Mouse (Mus musculus) retina, adult 2 months (tissue): ENCODE data around the gene Tns1.

Experiments
- DNase-seq: peaks from one replicate; pipeline ENCODE4 v3.0.0-alpha.2; 2012; ENCODE audit warnings: low read depth, low spot score

The Tns1 gene

GRCm38 (mm10) chr1:73958210-73958983, 165.9 kb downstream of the Tns1 start:
- no peak for DNase-seq

DNA sequence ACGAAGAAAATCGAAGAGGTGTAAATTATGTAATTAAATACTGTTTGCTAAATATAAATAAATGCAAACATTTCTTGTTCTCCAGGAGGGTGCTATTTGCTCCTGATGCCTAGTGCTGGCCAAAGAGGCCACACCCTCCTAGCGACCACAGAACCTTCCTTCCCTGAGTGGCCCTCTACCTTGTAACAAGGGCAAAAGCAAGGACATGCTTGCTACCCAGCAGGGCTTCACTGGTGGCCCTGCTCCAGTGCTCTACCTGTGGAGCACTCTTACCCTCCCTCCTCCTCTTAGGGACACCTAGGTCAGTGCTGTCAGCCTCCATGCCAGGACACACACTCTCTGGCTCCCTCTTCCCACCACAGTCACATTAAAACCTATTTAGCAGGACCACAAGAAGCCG, 166.8 kb downstream of the Tns1 start:
- no peak for DNase-seq

- no peak for DNase-seq
Measured at GRCm38 (mm10) chr1:73956320-73956719, 167.9 kb downstream of the Tns1 start.

- no peak for DNase-seq
Measured at GRCm38 (mm10) chr1:73955259-73955842, 168.9 kb downstream of the Tns1 start.

DNA sequence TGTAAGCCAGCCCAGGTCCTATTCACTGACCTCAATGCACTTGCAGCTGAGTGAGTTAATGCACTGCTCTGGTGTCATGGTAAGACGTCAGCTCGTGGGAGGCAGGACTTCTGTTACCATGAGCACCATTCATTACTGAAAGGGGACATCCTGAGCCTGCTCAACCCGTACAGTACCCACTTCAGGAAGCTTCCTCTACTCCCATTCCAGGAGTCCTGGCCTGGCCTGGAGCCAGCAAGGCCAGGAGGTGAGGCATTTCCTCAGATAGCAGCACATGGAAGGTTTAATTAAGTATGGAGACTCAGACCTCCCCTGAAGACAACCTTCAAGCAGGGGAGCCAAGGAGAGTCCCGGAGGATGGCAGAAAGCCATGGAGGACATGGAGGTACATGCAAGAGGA, 169.6 kb downstream of the Tns1 start:
- no peak for DNase-seq

DNA sequence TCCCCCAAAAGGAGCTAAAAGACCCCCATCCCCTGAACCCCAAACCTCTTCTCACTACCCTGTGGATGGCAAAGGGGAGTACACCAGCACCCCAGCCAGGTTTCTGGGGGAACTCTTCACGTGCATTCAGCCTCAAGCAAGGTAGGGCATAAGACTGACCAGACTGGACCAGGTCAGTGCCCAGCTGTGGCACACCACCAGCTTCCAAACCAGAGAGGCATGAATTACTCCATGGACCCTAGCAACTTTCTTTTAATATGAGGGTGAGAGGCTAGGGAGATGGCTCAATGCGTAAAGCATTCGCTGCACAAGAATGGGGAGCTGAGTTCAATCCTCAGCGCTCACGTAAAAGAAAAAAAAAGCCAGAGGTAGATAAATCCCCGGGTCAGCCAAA, 170.2 kb downstream of the Tns1 start:
- DNase-seq: no peak

DNA sequence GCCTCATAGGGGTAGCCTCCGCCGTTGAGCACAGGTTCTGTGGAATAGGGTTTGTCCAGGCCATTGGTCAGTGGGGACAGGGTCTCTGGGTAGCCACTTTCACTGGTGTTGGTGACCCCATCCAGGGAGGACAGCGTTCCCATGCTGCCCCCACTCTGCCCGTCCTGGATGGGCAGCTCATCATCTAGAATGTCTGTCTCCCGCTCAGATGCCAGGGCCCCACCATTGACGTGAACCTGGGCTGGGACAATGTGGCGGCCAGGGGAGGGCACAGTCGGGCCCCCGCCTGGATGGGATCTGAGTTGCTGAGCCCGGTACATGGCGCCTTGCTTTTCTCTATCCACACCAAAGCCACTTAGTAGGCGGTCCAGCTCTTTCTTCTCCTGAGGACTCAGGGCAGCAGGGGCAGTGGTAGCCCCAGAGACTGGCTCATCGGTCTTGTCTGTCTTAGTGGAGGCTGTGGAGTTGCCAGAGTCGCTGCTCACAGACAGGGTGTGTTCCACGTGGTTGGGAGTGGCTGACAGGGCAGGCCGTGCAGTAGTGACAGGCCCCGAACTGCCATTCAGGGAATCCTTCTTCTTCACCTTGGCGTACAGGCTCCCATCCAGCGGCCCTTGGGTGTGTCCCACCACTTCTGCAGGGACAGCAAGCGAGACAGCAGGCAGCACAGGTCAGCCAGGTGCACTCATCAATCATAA, 170.8 kb downstream of the Tns1 start:
- no peak for DNase-seq

DNA sequence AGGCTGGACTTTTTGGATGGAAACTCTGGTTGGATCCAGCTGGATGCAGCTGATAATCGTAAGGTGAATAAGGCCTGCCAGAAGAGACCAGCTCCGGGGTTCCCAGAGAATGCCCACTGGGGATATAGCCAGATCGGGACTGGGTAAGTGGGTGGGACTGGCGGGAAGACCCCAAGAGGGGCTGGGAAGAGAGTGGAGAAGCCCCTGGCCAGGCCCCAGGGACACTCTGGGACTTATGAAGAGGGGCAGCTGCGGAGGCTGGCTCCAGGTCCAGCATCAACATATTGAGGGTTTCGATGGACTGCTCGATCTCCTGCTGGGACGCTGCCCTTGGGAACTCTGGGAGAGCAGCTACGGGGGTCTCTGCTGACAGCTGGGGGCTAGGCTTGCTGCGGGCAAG, 171.7 kb downstream of the Tns1 start:
- no peak for DNase-seq

GRCm38 (mm10) chr1:73951178-73951577, 173.1 kb downstream of the Tns1 start:
- no peak for DNase-seq

GRCm38 (mm10) chr1:73948757-73949156, 175.5 kb downstream of the Tns1 start:
- DNase-seq: no peak

- no peak for DNase-seq
Measured at GRCm38 (mm10) chr1:73947525-73948304, 176.5 kb downstream of the Tns1 start.

DNA sequence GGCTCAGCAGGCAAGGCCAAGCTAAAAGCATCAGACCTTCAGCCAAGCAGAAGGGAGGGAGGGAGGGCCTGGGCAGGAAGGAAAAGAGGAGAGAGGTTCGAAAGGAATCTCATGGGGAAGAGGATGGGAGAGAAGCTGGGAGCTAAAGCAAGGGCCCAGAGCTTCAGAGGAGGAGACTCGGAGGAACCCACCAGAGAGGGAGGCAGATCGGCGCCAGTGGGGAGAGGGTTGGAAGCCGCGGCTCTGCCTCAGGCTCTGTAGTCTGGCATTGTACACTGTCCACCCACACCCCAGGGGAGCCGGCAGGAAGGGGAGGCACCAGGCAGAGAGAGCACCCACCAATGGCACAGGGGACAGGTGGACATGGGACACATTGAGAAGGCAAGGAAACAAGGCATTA, 177.5 kb downstream of the Tns1 start:
- DNase-seq: no peak

GRCm38 (mm10) chr1:73944393-73944792, 179.9 kb downstream of the Tns1 start:
- no peak for DNase-seq

DNA sequence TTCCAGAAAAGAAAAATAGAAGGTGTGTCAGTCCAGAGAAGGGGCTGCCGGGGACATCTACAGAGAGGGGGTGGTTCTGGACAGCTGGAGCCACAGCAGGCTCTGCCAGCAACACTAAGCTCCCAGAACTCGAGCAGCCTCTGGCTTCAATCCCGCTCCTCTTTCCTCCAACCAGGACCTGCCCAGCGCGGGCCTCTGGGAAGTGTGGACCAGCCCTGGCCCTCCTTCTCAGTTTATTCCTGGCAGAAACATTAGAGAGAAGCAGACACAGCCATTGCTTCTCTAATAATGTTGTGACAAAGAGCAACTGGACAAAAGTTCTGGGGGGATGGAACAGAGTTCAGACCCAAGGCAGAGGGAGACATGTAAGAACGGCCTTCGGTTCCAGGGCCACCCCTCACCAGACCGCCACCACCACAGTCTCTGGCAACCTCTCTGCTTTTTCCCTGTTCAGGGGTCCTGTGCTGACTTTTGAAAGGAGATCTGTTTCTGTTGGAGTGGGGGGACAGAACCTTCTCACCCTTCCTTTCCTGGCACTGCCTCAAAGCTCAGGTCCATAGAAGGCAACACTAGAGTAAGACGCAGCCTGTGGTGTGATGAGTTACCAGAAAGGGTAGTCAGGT, 180.5 kb downstream of the Tns1 start:
- no peak for DNase-seq

GRCm38 (mm10) chr1:73943255-73943654, 181.0 kb downstream of the Tns1 start:
- DNase-seq: no peak

DNA sequence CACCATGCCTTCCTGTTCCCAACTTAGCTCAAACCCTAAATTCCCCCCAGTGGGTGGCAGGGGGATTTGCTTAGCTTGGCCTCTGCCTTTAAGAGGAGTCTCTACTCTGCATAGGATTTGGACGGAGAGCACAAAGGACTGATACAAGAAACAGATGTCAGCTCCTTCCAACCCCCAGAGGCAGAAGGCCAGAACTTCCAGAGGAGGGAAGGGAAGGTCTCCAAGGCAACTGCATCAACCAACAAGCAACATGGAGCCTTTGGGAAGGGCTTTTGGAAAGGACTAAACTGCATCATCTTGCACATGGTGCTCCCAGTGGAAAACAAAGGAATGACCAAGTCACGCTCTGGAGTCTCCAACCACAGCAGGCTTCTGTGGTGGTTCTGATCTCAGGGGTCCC, 182.0 kb downstream of the Tns1 start:
- no peak for DNase-seq

- no peak for DNase-seq
Measured at GRCm38 (mm10) chr1:73941697-73942096, 182.6 kb downstream of the Tns1 start.

- no peak for DNase-seq
Measured at GRCm38 (mm10) chr1:73940491-73941204, 183.6 kb downstream of the Tns1 start.

GRCm38 (mm10) chr1:73938597-73938996, 185.7 kb downstream of the Tns1 start:
- no peak for DNase-seq

DNA sequence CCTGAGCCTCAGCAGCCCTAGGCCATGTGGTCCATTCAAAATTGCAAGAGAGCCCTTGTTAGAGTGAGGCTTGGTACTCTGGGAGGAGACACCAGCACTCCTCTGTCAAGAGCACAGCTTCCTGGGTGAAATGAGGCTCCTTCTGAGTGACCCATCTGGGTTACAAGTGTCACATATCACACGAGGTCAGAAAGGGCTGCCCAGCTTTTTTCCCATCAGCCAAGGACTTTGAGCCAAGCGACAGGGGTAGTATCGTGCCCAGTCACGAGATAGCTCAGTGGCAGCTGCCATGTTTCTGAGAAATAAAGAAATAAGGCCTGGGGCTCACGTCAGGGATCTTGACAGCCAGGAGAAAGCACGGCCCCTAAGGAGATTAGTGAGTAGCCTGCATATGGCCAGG, 186.4 kb downstream of the Tns1 start:
- DNase-seq: no peak

- DNase-seq: no peak
Measured at GRCm38 (mm10) chr1:73936537-73936936, 187.7 kb downstream of the Tns1 start.
